Mouse (Mus musculus) forebrain, embryonic 11.5 days (tissue): ENCODE measurements around the gene Prlr. TPM values are rescaled to one million over a fixed set of nuclear protein-coding genes. Genes with fewer than 3 reads are reported as not detected.

Experiments
- ATAC-seq: fragments of 200-750 bp; cut with Nextera tagmentation; replicated peaks from 2 replicates; pipeline ENCODE4 v1.8.0; 2017; ENCODE audit warnings: moderate TSS enrichment; ENCODE audit not compliant: low FRiP score
- DNase-seq: peaks from one replicate; pipeline ENCODE4 v3.0.0-alpha.2; 2017; ENCODE audit warnings: low spot score
- H3K27ac ChIP-seq: fragments of 300-500 bp; sonication (generic); 2 replicates; pipeline ENCODE4 v1.5.1; 2014; ENCODE audit warnings: low read depth, low read length
- H3K27me3 ChIP-seq: fragments of 300-500 bp; sonication (generic); 2 replicates; pipeline ENCODE4 v1.6.1; 2014; ENCODE audit warnings: mild to moderate bottlenecking, low read length, mixed read lengths; ENCODE audit not compliant: control insufficient read depth, insufficient read depth
- H3K36me3 ChIP-seq: fragments of 300-500 bp; sonication (generic); 2 replicates; pipeline ENCODE4 v1.6.1; 2014; ENCODE audit warnings: mild to moderate bottlenecking, low read length, moderate library complexity, mixed read lengths; ENCODE audit not compliant: control insufficient read depth, insufficient read depth
- H3K4me1 ChIP-seq: fragments of 300-500 bp; sonication (generic); replicated peaks from 2 replicates; pipeline ENCODE4 v1.6.1; 2014; ENCODE audit warnings: low read length, mixed read lengths; ENCODE audit not compliant: control insufficient read depth, insufficient read depth
- H3K4me2 ChIP-seq: fragments of 300-500 bp; sonication (generic); 2 replicates; pipeline ENCODE4 v1.6.1; 2014; ENCODE audit warnings: low read depth, mild to moderate bottlenecking, low read length, moderate library complexity, mixed read lengths; ENCODE audit not compliant: severe bottlenecking
- H3K4me3 ChIP-seq: fragments of 300-500 bp; sonication (generic); 2 replicates; pipeline ENCODE4 v1.5.1; 2014; ENCODE audit warnings: low read depth, low read length
- H3K9ac ChIP-seq: fragments of 300-500 bp; sonication (generic); 2 replicates; pipeline ENCODE4 v1.6.1; 2014; ENCODE audit warnings: low read length
- H3K9me3 ChIP-seq: fragments of 300-500 bp; sonication (generic); 2 replicates; pipeline ENCODE4 v1.6.1; 2016; ENCODE audit warnings: low read length, mixed read lengths; ENCODE audit not compliant: control insufficient read depth
- WGBS: fragments of 180-500 bp; shearing (Covaris S2); extraction: QIAGEN DNeasy Blood & Tissue Kit; methylation state at CpG from one replicate; pipeline ENCODE4 v1.1.7; 2014; 5-methylcytosine and 5-hydroxymethylcytosine counted together
- polyA plus RNA-seq: library from polyadenylated mRNA; unstranded; fragments of >200 nt; fragmentation: Nextera tagmentation; extraction: Ambion mirVana; gene quantifications from 2 replicates; pipeline ENCODE4 v1.2.1, GENCODE M21; 2014

Gene Prlr
- polyA plus RNA-seq, 1 experiment from 2014 or later = 0.24 TPM

- Histone ChIP-seq H3K4me1 (no peaks in the 10 kb centered on the region), H3K27ac (no peak overlapping the region), H3K9me3 (no peaks in the 10 kb centered on the region), H3K27me3 (no peaks in the 10 kb centered on the region), H3K36me3 (no peaks in the 10 kb centered on the region), H3K4me3 (no peak overlapping the region), H3K4me2 (no peak overlapping the region), H3K9ac (no peak overlapping the region)
- DNase-seq (no peak), ATAC-seq (no peak)
- WGBS = 90% methylated on average over 2 of the region's 2 CpGs
These were observed 189.3 kb downstream of the Prlr start for GRCm38 (mm10) chr15:10366331-10366730.

GRCm38 (mm10) chr15:10375404-10375803 is 198.4 kb downstream of the Prlr start:
- no peaks in the 10 kb centered on the region for H3K9me3 ChIP-seq
- H3K4me1 ChIP-seq = no peaks in the 10 kb centered on the region
- no peak overlapping the region for H3K9ac ChIP-seq
- no peak for DNase-seq
- no peaks in the 10 kb centered on the region for H3K27me3 ChIP-seq
- H3K4me3 ChIP-seq = no peak overlapping the region
- no peak for ATAC-seq
- WGBS = 92% methylated on average over 3 of the region's 3 CpGs
- no peaks in the 10 kb centered on the region for H3K36me3 ChIP-seq
- H3K4me2 ChIP-seq = no peak overlapping the region
- H3K27ac ChIP-seq = no peak overlapping the region

GRCm38 (mm10) chr15:10378338-10378959 is 201.4 kb downstream of the Prlr start:
- 92% methylated on average over 4 of the region's 4 CpGs for WGBS
- no peaks in the 10 kb centered on the region for H3K36me3 ChIP-seq
- H3K27ac ChIP-seq = no peak overlapping the region

GRCm38 (mm10) chr15:10379757-10380458 is 202.9 kb downstream of the Prlr start:
- WGBS = 93% methylated on average over 3 of the region's 3 CpGs
- Histone ChIP-seq H3K4me1 (no peaks in the 10 kb centered on the region), H3K4me2 (no peak overlapping the region), H3K9me3 (no peaks in the 10 kb centered on the region), H3K9ac (no peak overlapping the region), H3K27me3 (no peaks in the 10 kb centered on the region), H3K27ac (no peak overlapping the region), H3K4me3 (no peak overlapping the region), H3K36me3 (no peaks in the 10 kb centered on the region)
- ATAC-seq (no peak), DNase-seq (no peak)

More at GRCm38 (mm10) chr15:10378338-10378959, 201.4 kb downstream of the Prlr start:
- no peaks in the 10 kb centered on the region for H3K9me3 ChIP-seq
- DNase-seq (no peak), ATAC-seq (no peak)
- no peak overlapping the region for H3K4me2 ChIP-seq
- no peak overlapping the region for H3K4me3 ChIP-seq
- no peak overlapping the region for H3K9ac ChIP-seq
- no peaks in the 10 kb centered on the region for H3K27me3 ChIP-seq
- H3K4me1 ChIP-seq = no peaks in the 10 kb centered on the region

- 88% methylated on average over 2 of the region's 2 CpGs for WGBS
- Histone ChIP-seq H3K9me3 (no peaks in the 10 kb centered on the region), H3K4me2 (no peak overlapping the region), H3K27me3 (no peaks in the 10 kb centered on the region), H3K4me1 (no peaks in the 10 kb centered on the region), H3K27ac (no peak overlapping the region), H3K9ac (no peak overlapping the region), H3K36me3 (no peaks in the 10 kb centered on the region), H3K4me3 (no peak overlapping the region)
- ATAC-seq (no peak), DNase-seq (no peak)
These were observed 210.2 kb downstream of the Prlr start for GRCm38 (mm10) chr15:10387263-10387662.

Other genes with a start within 250 kb of the Prlr start
- not detected in 2 replicates for gene Gm21973, start 148.1 kb downstream of the Prlr start, polyA plus RNA-seq
- gene Agxt2, start 181.3 kb downstream of the Prlr start, polyA plus RNA-seq = not detected in 2 replicates